Mouse (Mus musculus): Measurements from ENCODE around the gene Olfr1216.
"Not testable (repeated sequence)": the region's sequence is repeated elsewhere in the genome, so short reads cannot be mapped to it uniquely, and the experiment has no call there.

Olfr1216 gene

GRCm38 (mm10) chr2:89018240-89018639, at the start of gene Olfr1216:
Olfr1216 (minus strand) TSS chr2:89018340.
- in situ Hi-C loops (cut with MboI, MseI), result no loop called here

- in situ Hi-C loops (cut with MboI, MseI), result no loop called here
Measured at GRCm38 (mm10) chr2:89061087-89061486, 42.9 kb upstream of the Olfr1216 start, which contains the start of gene Olfr1218. Olfr1218 (minus strand) TSS chr2:89061187.

GRCm38 (mm10) chr2:89031965-89032364, 13.8 kb upstream of the Olfr1216 start, which contains the start of gene Olfr1217:
Olfr1217 (minus strand) TSS chr2:89032065.
- in situ Hi-C loops (cut with MboI, MseI), result no loop called here

- in situ Hi-C loops (cut with MboI, MseI), result not testable (repeated sequence)
Measured at GRCm38 (mm10) chr2:89021436-89021835, 3.3 kb upstream of the Olfr1216 start.

GRCm38 (mm10) chr2:89006873-89007272, 11.3 kb downstream of the Olfr1216 start, which contains the start of gene Olfr1215:
Olfr1215 (minus strand) TSS chr2:89006973.
- in situ Hi-C loops (cut with MboI, MseI), result no loop called here

- in situ Hi-C loops (cut with MboI, MseI), result no loop called here
Measured at GRCm38 (mm10) chr2:88992553-88992952, 25.6 kb downstream of the Olfr1216 start, which contains the start of gene Olfr1214. Olfr1214 (minus strand) TSS chr2:88992653.

GRCm38 (mm10) chr2:88980181-88980580, 38.0 kb downstream of the Olfr1216 start, which contains the start of gene Gm13762:
Gm13762 (minus strand) TSS chr2:88980281.
- in situ Hi-C loops (cut with MboI, MseI), result no loop called here
